Mouse (Mus musculus) liver, embryonic 11.5 days (tissue): Measurements from ENCODE around the gene Myo3b. TPM values are rescaled to one million over a fixed set of nuclear protein-coding genes. Genes with fewer than 3 reads are reported as not detected.

Source experiments
- ATAC-seq: fragments of 200-750 bp; cut with Nextera tagmentation; replicated peaks from 2 replicates; pipeline ENCODE4 v1.8.0; 2017; ENCODE audit warnings: moderate number of reproducible peaks, mild to moderate bottlenecking, moderate TSS enrichment, moderate library complexity; ENCODE audit not compliant: low FRiP score
- DNase-seq: peaks from one replicate; pipeline ENCODE4 v3.0.0-alpha.2; 2017; ENCODE audit warnings: low spot score
- H3K27ac ChIP-seq: fragments of 300-500 bp; sonication (generic); 2 replicates; pipeline ENCODE4 v1.5.1; 2014; ENCODE audit warnings: mild to moderate bottlenecking, low read depth, low read length, control low read depth
- H3K27me3 ChIP-seq: fragments of 300-500 bp; sonication (generic); replicated peaks from 2 replicates; pipeline ENCODE4 v1.6.1; 2014; ENCODE audit warnings: low read length, mixed read lengths; ENCODE audit not compliant: control insufficient read depth, insufficient read depth
- H3K36me3 ChIP-seq: fragments of 300-500 bp; sonication (generic); 2 replicates; pipeline ENCODE4 v1.6.1; 2014; ENCODE audit warnings: mild to moderate bottlenecking, low read length, moderate library complexity, mixed read lengths; ENCODE audit not compliant: control insufficient read depth, insufficient read depth
- H3K4me1 ChIP-seq: fragments of 300-500 bp; sonication (generic); replicated peaks from 2 replicates; pipeline ENCODE4 v1.6.1; 2014; ENCODE audit warnings: low read length, mixed read lengths; ENCODE audit not compliant: control insufficient read depth, insufficient read depth
- H3K4me2 ChIP-seq: fragments of 300-500 bp; sonication (generic); 2 replicates; pipeline ENCODE4 v1.6.1; 2014; ENCODE audit warnings: mild to moderate bottlenecking, control low read depth, moderate library complexity
- H3K4me3 ChIP-seq: fragments of 300-500 bp; sonication (generic); 2 replicates; pipeline ENCODE4 v1.5.1; 2014; ENCODE audit warnings: low read depth, low read length, control low read depth
- H3K9ac ChIP-seq: fragments of 300-500 bp; sonication (generic); 2 replicates; pipeline ENCODE4 v1.6.1; 2014; ENCODE audit warnings: low read depth, low read length, control low read depth
- H3K9me3 ChIP-seq: fragments of 300-500 bp; sonication (generic); 2 replicates; pipeline ENCODE4 v1.6.1; 2016; ENCODE audit warnings: low read length, inconsistent platforms, mixed read lengths; ENCODE audit not compliant: control insufficient read depth
- WGBS: fragments of 180-500 bp; shearing (Covaris S2); extraction: QIAGEN DNeasy Blood & Tissue Kit; methylation state at CpG from one replicate; pipeline ENCODE4 v1.1.7; 2014; 5-methylcytosine and 5-hydroxymethylcytosine counted together
- polyA plus RNA-seq: library from polyadenylated mRNA; unstranded; fragments of >200 nt; fragmentation: Nextera tagmentation; extraction: Ambion mirVana; gene quantifications from 2 replicates; pipeline ENCODE4 v1.2.1, GENCODE M21; 2014

Gene Myo3b
- polyA plus RNA-seq, 1 experiment from 2014 or later = not detected

DNA sequence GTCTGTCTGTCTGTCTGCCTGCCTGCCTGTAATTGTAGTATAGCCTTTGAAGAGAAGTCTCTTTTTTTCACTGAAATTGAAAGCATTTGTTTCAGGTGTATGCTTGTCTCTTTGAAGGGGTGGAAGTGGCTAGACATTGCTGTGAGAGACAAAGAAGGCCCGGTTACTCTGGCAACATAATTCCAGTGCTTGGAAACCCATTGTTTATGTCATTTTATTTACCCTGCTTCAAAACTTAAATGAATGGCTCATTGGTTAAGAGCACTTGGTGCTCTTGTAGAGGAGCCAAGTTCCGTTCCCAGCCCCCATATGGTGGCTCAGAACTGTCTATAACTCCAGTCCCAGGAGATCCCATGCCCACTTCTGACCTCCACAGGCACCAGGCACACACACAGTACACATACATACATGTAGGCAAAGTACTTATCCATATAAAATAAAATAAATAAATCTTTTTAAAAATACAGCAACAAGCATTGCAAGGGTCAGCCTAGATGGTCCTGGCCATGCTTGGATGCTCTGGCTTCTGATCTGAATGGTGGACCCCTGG is 221.8 kb downstream of the Myo3b start:
- DNase-seq (no peak), ATAC-seq (no peak)
- Histone ChIP-seq H3K9me3 (no peaks in the 10 kb centered on the region), H3K4me2 (no peak overlapping the region), H3K36me3 (no peaks in the 10 kb centered on the region), H3K27ac (no peak overlapping the region), H3K4me1 (no peaks in the 10 kb centered on the region), H3K9ac (no peak overlapping the region), H3K27me3 (no peaks in the 10 kb centered on the region; the same call in 1 of the 2 replicates), H3K4me3 (no peak overlapping the region)
- 82% methylated on average over 2 of the region's 2 CpGs for WGBS

DNA sequence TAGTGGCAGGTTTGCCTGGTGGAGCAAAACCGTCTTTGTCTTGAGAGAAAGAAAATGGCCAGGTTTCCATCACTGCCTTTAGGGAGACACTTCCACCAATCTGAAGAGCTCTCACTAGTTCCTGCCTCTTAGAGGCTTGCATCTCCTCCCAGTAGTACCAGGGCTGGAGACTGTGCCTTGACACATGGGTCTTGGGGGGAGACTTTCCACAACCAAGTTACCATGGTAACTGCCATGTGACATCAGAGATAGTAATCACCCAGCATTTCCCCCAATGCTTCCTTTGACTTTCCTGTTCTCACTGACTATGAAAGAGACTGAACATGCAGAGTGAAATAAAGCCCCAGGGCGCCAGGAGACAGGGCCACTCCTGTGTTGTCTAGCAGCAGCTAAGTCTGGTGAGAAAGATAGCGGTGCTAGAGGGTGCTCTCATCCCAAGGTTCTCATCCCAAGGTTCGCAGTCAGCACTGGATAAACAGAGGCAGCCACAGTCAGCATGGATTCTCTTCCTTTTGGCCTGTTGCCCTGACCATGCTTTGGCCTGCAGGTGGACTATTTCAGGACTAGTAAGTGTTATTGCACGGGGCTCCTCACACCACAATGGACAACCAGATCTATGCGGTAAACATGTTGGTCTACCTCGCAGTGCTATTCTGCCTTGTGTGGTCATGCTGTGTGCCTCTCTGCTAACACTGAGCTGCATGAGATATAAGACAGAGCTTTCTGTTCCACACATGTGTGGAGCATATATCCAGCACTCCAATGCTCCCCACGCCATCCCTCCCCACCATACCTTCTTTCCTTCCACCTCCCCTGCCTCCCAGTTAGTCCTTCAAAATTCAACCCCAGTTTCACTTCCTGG is 223.0 kb downstream of the Myo3b start:
- Histone ChIP-seq H3K4me2 (no peak overlapping the region), H3K27me3 (no peaks in the 10 kb centered on the region; the same call in 1 of the 2 replicates), H3K9me3 (no peaks in the 10 kb centered on the region), H3K4me1 (no peaks in the 10 kb centered on the region), H3K9ac (no peak overlapping the region), H3K27ac (no peak overlapping the region), H3K4me3 (no peak overlapping the region), H3K36me3 (no peaks in the 10 kb centered on the region)
- ATAC-seq (no peak), DNase-seq (no peak)
- WGBS = 48% methylated on average over 8 of the region's 8 CpGs

DNA sequence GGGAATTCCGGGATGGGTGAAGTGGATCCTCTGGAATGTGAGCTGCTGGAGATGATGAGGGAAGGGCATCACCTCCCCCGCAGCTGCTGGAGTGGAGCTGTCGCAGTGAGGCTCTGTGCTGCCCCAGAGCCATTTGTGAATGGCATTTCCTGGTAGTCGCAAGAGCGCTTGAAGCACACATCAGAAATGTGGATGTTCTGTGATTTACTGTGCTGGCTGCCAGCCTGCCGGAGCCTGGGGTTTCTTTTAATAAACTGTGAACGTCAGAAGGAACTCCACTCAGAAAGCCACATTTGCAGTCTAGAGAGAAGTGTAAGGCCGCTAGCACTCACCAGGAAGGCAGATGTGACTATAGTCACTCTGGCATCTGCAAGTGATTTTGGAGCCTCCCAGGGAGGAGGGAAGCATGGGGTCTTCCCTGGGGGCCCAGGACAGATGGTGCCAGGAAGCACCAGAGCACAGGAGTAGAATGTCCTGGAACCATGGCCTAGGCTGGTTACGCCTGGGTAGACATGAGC is 223.7 kb downstream of the Myo3b start:
- H3K9ac ChIP-seq = no peak overlapping the region
- ATAC-seq = no peak
- no peak for DNase-seq

DNA sequence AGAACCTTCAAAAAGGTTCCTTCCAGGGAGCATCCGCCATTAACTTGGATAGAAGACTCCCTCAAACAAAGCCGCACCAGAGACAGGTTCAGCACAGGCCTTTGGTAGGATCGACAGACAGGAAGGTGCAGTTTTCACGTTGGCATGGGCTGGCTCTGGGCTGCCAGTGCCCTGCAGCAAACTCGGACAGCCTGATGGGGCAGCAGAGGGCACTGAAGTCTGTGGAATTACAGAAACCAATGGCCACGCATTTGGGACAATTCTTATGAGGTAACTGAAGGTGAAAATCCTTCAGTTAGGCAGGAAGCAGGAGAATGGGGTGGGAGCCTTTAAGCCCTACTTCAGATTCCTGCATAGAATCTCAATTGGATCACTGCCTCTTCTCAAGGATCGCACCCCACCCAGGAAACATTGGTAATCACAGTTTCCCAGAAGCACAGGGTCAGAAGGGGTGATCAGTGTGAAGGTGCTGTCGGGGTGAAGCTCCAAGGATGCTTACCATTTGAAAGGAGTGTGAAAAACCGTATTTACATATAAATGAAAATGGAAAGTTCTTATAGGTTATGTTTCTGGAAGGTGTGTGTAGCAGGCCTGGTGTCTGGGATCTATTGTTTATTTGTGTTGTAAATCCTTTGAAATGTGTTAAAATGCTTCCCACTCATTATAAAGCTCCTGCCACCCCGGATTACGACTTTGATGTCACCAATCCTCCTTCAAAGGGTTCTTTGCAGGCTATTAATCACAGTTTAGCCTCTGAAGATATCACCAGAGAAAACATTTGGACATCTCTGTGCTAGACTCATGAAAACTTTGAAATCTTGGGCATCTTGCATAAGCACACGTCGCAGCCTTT is 239.7 kb downstream of the Myo3b start:
- no peak overlapping the region for H3K27ac ChIP-seq
- H3K4me1 ChIP-seq = no peaks in the 10 kb centered on the region
- no peaks in the 10 kb centered on the region; the same call in 1 of the 2 replicates for H3K27me3 ChIP-seq
- 26% methylated on average over 13 of the region's 13 CpGs for WGBS
- no peak overlapping the region for H3K9ac ChIP-seq
- no peaks in the 10 kb centered on the region for H3K36me3 ChIP-seq
- ATAC-seq = no peak
- no peak overlapping the region for H3K4me3 ChIP-seq
- H3K9me3 ChIP-seq = no peaks in the 10 kb centered on the region
- H3K4me2 ChIP-seq = no peak overlapping the region
- no peak for DNase-seq

More for the DNA sequence above, 223.7 kb downstream of the Myo3b start:
- no peaks in the 10 kb centered on the region for H3K9me3 ChIP-seq
- H3K27me3 ChIP-seq = no peaks in the 10 kb centered on the region; the same call in 1 of the 2 replicates
- 35% methylated on average over 9 of the region's 9 CpGs for WGBS
- H3K27ac ChIP-seq = no peak overlapping the region
- no peak overlapping the region for H3K4me3 ChIP-seq
- no peaks in the 10 kb centered on the region for H3K4me1 ChIP-seq
- H3K36me3 ChIP-seq = no peaks in the 10 kb centered on the region
- H3K4me2 ChIP-seq = no peak overlapping the region

DNA sequence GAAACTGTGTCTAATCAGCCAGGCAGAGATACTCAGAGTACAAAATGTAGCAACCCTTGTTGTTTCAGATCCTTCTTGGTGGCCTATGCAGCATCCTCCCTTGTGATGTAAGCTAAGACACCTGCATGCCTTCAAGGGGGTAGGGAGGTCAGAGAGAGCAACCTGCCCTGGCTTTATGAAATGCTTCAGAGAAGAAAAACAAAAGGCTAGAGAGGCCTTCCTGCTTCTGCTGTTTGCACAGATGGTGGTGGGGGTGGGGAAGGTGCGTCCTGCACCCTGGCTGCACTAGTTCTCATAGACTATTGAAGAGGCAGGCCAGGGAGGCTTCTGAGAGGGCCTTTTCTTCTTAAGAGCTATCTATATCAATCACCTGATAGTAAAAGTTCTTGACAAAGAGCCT is 245.2 kb downstream of the Myo3b start:
- ATAC-seq (no peak), DNase-seq (no peak)
- no peak overlapping the region for H3K27ac ChIP-seq
- no peaks in the 10 kb centered on the region for H3K36me3 ChIP-seq
- H3K27me3 ChIP-seq = no peaks in the 10 kb centered on the region; the same call in 1 of the 2 replicates
- no peak overlapping the region for H3K4me3 ChIP-seq
- no peaks in the 10 kb centered on the region for H3K9me3 ChIP-seq
- no peak overlapping the region for H3K9ac ChIP-seq
- 62% methylated on average over 1 of the region's 1 CpGs for WGBS
- no peak overlapping the region for H3K4me2 ChIP-seq
- H3K4me1 ChIP-seq = no peaks in the 10 kb centered on the region

- Histone ChIP-seq H3K9me3 (no peaks in the 10 kb centered on the region), H3K9ac (no peak overlapping the region), H3K4me2 (no peak overlapping the region), H3K4me3 (no peak overlapping the region), H3K27ac (no peak overlapping the region), H3K36me3 (no peaks in the 10 kb centered on the region), H3K27me3 (no peaks in the 10 kb centered on the region), H3K4me1 (no peaks in the 10 kb centered on the region)
- no peak for DNase-seq
- no peak for ATAC-seq
- WGBS = 19% methylated on average over 5 of the region's 5 CpGs
Observed at GRCm38 (mm10) chr2:70291063-70291462, 252.1 kb downstream of the Myo3b start.

- no peaks in the 10 kb centered on the region for H3K9me3 ChIP-seq
- H3K4me1 ChIP-seq = no peaks in the 10 kb centered on the region
- H3K4me3 ChIP-seq = no peak overlapping the region
- H3K27me3 ChIP-seq = no peaks in the 10 kb centered on the region
- no peak overlapping the region for H3K27ac ChIP-seq
- no peaks in the 10 kb centered on the region for H3K36me3 ChIP-seq
- 37% methylated on average over 3 of the region's 3 CpGs for WGBS
- no peak overlapping the region for H3K4me2 ChIP-seq
- ATAC-seq (no peak), DNase-seq (no peak)
- H3K9ac ChIP-seq = no peak overlapping the region
Observed at GRCm38 (mm10) chr2:70292776-70293175, 253.8 kb downstream of the Myo3b start.

DNA sequence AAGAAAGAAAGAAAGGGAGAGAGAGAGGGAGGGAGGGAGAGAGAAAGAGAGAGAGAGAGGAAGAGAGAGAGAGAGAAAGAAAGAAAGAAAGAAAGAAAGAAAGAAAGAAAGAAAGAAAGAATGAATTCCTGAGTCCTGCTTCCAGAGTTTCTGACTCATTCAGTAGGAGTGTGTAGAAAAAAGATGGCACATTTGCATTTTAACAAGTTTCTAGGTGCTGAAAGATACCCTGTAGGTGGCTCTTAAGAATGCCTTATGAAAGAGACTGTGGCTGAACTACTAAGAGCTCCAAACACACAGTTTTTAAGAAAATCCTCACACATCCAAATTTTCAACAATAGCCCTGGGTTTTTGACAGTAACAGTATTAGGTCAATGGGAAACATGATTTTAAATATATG is 264.0 kb downstream of the Myo3b start:
- Histone ChIP-seq H3K27ac (no peak overlapping the region), H3K4me1 (no peaks in the 10 kb centered on the region), H3K4me2 (no peak overlapping the region), H3K27me3 (no peaks in the 10 kb centered on the region), H3K9ac (no peak overlapping the region), H3K9me3 (no peaks in the 10 kb centered on the region), H3K36me3 (no peaks in the 10 kb centered on the region), H3K4me3 (no peak overlapping the region)
- ATAC-seq (no peak), DNase-seq (no peak)
